Mouse (Mus musculus) ES-Bruce4 (cell line): ENCODE data around the gene Arhgap20. TPM values are rescaled to one million over a fixed set of nuclear protein-coding genes. Genes with fewer than 3 reads are reported as not detected.

Experiments
- H3K27ac ChIP-seq: 2 replicates; pipeline ENCODE4 v1.5.1; 2012; ENCODE audit warnings: low read length, inconsistent platforms; ENCODE audit not compliant: insufficient read depth
- H3K27me3 ChIP-seq: 2 replicates; pipeline ENCODE4 v1.6.1; 2012; ENCODE audit warnings: mild to moderate bottlenecking, low read length, inconsistent platforms; ENCODE audit not compliant: control insufficient read depth, poor library complexity, insufficient read depth, severe bottlenecking
- H3K36me3 ChIP-seq: 2 replicates; pipeline ENCODE4 v1.6.1; 2012; ENCODE audit warnings: inconsistent platforms, mild to moderate bottlenecking, low read length, moderate library complexity; ENCODE audit not compliant: control insufficient read depth, poor library complexity, insufficient read depth, severe bottlenecking
- H3K4me1 ChIP-seq: one replicate; pipeline ENCODE4 v1.8.1; 2011; ENCODE audit warnings: low read length; ENCODE audit not compliant: control insufficient read depth, insufficient read depth
- H3K4me3 ChIP-seq: 2 replicates; pipeline ENCODE4 v1.5.1; 2011; ENCODE audit warnings: low read depth, mild to moderate bottlenecking, low read length
- H3K9ac ChIP-seq: 2 replicates; pipeline ENCODE4 v1.6.1; 2012; ENCODE audit warnings: low read depth, mild to moderate bottlenecking, inconsistent platforms; ENCODE audit not compliant: poor library complexity, severe bottlenecking
- H3K9me3 ChIP-seq: replicated peaks from 2 replicates; pipeline ENCODE4 v1.6.1; 2012; ENCODE audit warnings: mild to moderate bottlenecking, low read length, inconsistent platforms; ENCODE audit not compliant: control insufficient read depth, poor library complexity, insufficient read depth, severe bottlenecking
- CTCF ChIP-seq: IDR thresholded peaks from one replicate; pipeline ENCODE4 v1.8.1; 2011; ENCODE audit warnings: low read depth, low read length
- EP300 ChIP-seq: IDR thresholded peaks from 2 replicates; pipeline ENCODE4 v1.6.1; 2011; ENCODE audit warnings: low read depth, low read length; ENCODE audit not compliant: insufficient read depth
- POLR2A ChIP-seq: IDR thresholded peaks from one replicate; pipeline ENCODE4 v1.8.1; 2011; ENCODE audit warnings: low read length; ENCODE audit not compliant: insufficient read depth
- polyA plus RNA-seq: library from polyadenylated mRNA; stranded (reverse); fragments of >200 nt; gene quantifications from 2 replicates; pipeline ENCODE4 v1.2.4, GENCODE M21; 2011; ENCODE audit warnings: low read depth; ENCODE audit not compliant: missing spikeins, insufficient read depth, insufficient read length

Gene Arhgap20
- polyA plus RNA-seq, 1 experiment: 0.61 TPM

DNA sequence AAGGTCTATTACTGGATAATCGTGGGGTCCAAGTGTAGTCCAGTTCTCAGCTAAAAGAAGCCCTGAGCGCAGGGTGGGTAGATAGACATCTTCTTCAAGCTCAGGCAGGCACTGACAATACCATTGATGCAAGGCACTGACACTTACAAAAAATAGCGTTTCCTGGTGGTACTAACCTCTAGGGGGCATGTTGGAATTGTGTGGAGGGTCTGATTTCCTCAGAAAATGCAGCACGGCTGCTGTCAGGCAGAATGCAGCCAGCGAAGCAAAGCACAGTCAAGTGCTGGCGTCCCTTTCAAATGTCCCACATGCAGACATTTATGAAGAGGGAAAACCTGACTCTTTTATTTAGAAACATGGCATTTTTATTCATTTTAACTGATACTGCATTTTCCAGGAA, 22.2 kb downstream of the Arhgap20 start:
- no peaks in the 10 kb centered on the region for H3K4me1 ChIP-seq
- TF ChIP-seq EP300: no peak
- no peak for TF ChIP-seq CTCF
- TF ChIP-seq POLR2A: no peak
- H3K4me3 ChIP-seq: no peak overlapping the region
- no peaks in the 10 kb centered on the region for H3K9me3 ChIP-seq
- no peaks in the 10 kb centered on the region for H3K27me3 ChIP-seq
- no peaks in the 10 kb centered on the region for H3K36me3 ChIP-seq
- H3K27ac ChIP-seq: no peak overlapping the region
- no peak overlapping the region for H3K9ac ChIP-seq

DNA sequence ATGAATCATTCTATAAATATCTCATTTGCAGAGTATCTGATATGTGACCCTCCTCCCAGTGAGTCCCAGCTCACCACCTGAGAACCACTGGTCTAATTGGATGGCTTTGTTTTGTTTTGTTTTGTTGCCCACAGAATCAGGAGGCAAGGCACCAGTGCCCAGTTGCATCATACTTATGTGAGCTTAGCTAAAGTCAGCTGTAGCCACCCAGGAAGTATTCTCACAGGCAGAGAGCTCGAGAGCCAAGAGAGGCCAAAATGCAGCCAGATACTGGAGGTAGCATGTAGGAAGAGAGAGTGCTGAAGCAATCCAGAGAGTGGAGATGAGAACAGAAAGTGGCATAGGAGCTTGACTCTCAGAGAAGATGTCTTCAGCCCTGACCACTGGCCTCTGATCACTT, 23.3 kb downstream of the Arhgap20 start:
- Histone ChIP-seq H3K27ac (no peak overlapping the region), H3K4me1 (no peaks in the 10 kb centered on the region), H3K4me3 (no peak overlapping the region)

DNA sequence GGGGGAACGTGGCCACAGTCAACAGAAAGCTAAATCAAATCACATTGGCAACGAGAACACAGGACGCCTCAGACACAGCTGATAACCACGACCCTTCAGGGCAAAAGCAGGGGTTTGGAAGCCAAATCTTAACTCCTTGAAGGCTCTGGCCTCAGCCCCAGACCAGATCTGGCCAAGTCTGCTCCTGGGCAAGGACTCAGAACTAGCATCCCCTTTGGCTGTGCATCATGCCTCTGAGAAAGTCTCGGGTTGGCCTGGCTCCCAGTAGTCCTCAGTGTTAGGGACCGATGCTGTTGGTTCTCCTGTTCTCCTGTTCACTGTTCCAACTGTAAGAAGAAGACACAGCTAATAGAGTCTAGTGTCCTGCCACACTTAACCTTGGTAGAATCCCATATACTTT, 30.1 kb downstream of the Arhgap20 start:
- H3K4me3 ChIP-seq: no peak overlapping the region
- no peak overlapping the region for H3K27ac ChIP-seq
- H3K27me3 ChIP-seq: no peaks in the 10 kb centered on the region
- H3K9me3 ChIP-seq: no peaks in the 10 kb centered on the region
- TF ChIP-seq CTCF (no peak), EP300 (no peak), POLR2A (no peak)
- H3K9ac ChIP-seq: no peak overlapping the region
- H3K36me3 ChIP-seq: no peaks in the 10 kb centered on the region
- no peaks in the 10 kb centered on the region for H3K4me1 ChIP-seq

More for the DNA sequence above, 23.3 kb downstream of the Arhgap20 start:
- Histone ChIP-seq H3K9me3 (no peaks in the 10 kb centered on the region), H3K27me3 (no peaks in the 10 kb centered on the region), H3K9ac (no peak overlapping the region), H3K36me3 (no peaks in the 10 kb centered on the region)
- TF ChIP-seq CTCF (no peak), POLR2A (no peak), EP300 (no peak)

DNA sequence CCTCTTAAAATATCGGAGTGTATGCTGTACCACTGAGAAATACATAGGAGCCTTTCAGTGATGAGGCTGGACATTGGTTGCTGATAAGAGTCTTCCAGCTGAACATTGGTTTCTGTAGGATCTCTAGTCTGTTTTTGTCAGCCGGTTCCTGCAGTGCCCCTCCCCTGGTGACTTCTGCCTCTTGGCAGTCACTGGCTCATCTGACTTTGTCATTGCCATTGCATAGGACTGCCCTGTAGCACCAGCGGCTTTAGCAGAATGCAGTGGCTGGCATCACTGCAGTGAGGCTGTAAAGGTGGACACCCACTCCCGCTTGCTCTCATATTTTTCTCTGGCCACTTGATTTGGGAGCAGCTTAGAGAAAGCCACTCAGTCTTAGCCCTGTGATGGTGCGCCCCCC, 33.1 kb downstream of the Arhgap20 start:
- Histone ChIP-seq H3K4me3 (no peak overlapping the region), H3K4me1 (no peaks in the 10 kb centered on the region), H3K27me3 (no peaks in the 10 kb centered on the region), H3K36me3 (no peaks in the 10 kb centered on the region), H3K9ac (no peak overlapping the region), H3K27ac (no peak overlapping the region), H3K9me3 (no peaks in the 10 kb centered on the region; the same call in 1 of the 2 replicates)
- TF ChIP-seq POLR2A (no peak), CTCF (no peak), EP300 (no peak)

DNA sequence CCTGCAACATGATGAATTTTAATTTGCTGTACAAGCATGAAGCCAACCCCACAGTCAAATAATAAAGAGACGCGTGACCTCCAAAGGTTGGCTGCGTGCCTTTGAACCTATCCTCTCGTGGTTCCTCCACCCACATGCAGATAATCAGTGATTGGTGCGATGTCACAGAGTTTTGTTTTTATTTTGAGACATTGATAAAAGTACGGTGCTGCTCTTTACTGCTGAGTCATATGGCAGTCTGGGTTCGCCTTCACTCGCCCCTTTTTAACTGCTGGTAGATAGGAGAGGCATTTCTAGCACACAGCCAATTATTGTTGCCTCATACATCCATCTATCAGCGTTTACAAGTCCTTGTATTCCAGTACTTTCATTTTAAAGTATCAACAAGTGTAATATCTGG, 34.0 kb downstream of the Arhgap20 start:
- no peak for TF ChIP-seq EP300
- TF ChIP-seq POLR2A: no peak
- no peak for TF ChIP-seq CTCF
- H3K27me3 ChIP-seq: no peaks in the 10 kb centered on the region
- H3K36me3 ChIP-seq: no peaks in the 10 kb centered on the region
- H3K9ac ChIP-seq: no peak overlapping the region
- H3K4me3 ChIP-seq: no peak overlapping the region
- H3K27ac ChIP-seq: no peak overlapping the region
- no peaks in the 10 kb centered on the region; the same call in 1 of the 2 replicates for H3K9me3 ChIP-seq
- H3K4me1 ChIP-seq: no peaks in the 10 kb centered on the region

DNA sequence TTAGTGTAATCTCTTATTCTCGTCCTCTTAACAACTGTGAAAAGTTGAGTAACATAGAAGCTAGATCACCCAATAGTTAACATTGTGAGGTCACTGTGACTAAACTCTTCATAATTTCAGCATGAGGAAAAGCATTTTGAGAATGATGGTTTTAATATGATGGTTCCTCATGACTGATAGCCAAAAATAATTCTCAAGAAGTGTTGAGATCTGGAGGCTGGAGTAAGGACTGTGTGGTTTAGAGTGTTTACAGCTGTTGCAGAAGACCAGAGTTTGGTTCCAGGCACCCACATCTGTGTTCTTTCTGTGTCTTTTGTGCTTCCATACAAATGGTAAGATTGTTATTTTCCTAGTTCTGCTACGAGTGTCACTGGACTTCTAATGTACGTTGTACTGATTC, 42.1 kb downstream of the Arhgap20 start:
- H3K9ac ChIP-seq: no peak overlapping the region
- H3K4me3 ChIP-seq: no peak overlapping the region
- no peak overlapping the region for H3K27ac ChIP-seq
- no peak for TF ChIP-seq CTCF
- TF ChIP-seq POLR2A: no peak
- TF ChIP-seq EP300: no peak
- H3K9me3 ChIP-seq: no peaks in the 10 kb centered on the region; the same call in 1 of the 2 replicates
- no peaks in the 10 kb centered on the region for H3K27me3 ChIP-seq
- no peaks in the 10 kb centered on the region for H3K4me1 ChIP-seq
- no peaks in the 10 kb centered on the region for H3K36me3 ChIP-seq

DNA sequence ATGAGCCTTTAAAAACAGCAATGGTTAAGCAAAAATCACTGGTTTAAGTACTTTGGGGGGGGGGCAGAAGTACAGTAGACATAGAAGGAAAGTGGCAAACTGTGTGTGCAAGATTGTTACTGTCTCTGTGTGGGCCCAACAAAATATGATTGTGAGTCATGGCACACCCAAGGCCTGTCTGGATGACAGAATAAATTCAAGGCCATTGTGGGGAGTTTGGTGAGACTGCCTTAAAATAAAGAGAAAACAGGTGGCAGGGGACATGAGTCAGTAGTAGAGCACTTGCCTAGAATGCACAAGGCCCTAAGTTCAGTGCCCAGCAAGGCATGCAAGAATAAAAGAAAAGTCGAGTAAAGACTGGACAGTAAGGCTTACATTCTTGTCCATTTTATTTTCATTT, 47.8 kb downstream of the Arhgap20 start:
- no peak for TF ChIP-seq EP300
- no peak for TF ChIP-seq CTCF
- no peak for TF ChIP-seq POLR2A
- no peaks in the 10 kb centered on the region for H3K4me1 ChIP-seq
- H3K27ac ChIP-seq: no peak overlapping the region
- H3K36me3 ChIP-seq: no peaks in the 10 kb centered on the region
- no peak overlapping the region for H3K9ac ChIP-seq
- H3K27me3 ChIP-seq: no peaks in the 10 kb centered on the region
- no peaks in the 10 kb centered on the region for H3K9me3 ChIP-seq
- H3K4me3 ChIP-seq: no peak overlapping the region
